Mouse (Mus musculus): ENCODE data around the gene Rrp7a. TPM values are rescaled to one million over a fixed set of nuclear protein-coding genes. Genes with fewer than 3 reads are reported as not detected.

Gene Rrp7a
- polyA plus RNA-seq, 1 experiment: 70.9 TPM

DNA sequence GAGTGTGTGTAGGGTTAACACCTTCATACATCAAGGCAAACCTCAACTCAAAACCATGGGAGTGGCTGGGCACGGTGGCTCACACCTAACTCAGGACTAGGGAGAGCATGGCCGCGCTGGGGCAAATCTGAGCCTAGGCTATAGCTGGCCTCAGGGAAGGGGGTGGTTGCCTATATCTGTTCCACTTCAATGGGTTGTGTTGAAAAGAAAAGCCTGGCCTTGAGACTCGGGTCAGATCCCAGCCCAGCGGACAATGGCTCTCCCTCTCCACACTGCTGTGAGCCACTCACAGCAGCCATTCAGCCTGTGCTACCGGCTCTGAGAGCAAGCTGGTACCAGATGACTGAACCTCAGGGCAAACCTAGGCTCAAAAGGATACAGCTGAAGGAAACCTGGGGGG, 7.5 kb downstream of the Rrp7a start:
- no peak overlapping the region for H3K27ac ChIP-seq (ENCODE audit: insufficient read depth, low read length)
- H3K4me3 ChIP-seq (ENCODE audit: insufficient read depth, low read length): no peak overlapping the region
- TF ChIP-seq POLR2A (IDR thresholded peaks at IDR 0.05; ENCODE audit: low read depth, low read length) (no peak), CTCF (IDR thresholded peaks at IDR 0.05; ENCODE audit: borderline replicate concordance, insufficient read depth, low read length) (no peak)
- H3K4me1 ChIP-seq (ENCODE audit: control insufficient read depth, insufficient read depth, low read length): no peaks in the 10 kb centered on the region

GRCm38 (mm10) chr15:83114106-83114505, 8.5 kb downstream of the Rrp7a start:
- no peak for TF ChIP-seq POLR2A (IDR thresholded peaks at IDR 0.05; ENCODE audit: low read depth, low read length)
- no peak for TF ChIP-seq CTCF (IDR thresholded peaks at IDR 0.05; ENCODE audit: borderline replicate concordance, insufficient read depth, low read length)
- H3K4me3 ChIP-seq (ENCODE audit: insufficient read depth, low read length): no peak overlapping the region
- no peak overlapping the region for H3K27ac ChIP-seq (ENCODE audit: insufficient read depth, low read length)
- H3K4me1 ChIP-seq (ENCODE audit: control insufficient read depth, insufficient read depth, low read length): no peaks in the 10 kb centered on the region

DNA sequence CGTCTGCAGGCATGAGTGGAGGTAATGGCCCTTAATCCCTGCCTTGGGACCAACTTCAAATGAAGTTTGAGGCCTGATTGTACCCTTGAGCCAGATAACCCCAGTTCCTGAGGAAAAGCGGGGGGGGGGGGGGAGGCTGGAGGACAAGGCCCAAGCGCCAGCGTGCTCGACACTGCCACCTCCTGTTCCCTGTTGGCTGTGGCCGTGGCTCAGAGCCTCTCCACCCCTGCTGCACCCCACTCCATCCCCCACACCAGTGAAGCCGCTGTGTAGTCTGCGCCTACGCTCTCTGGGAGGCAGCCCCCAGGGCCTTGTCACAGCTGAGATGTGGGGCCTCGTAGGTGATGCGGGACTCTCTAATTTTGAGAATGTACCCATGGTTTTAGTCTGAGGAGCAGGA, 9.7 kb downstream of the Rrp7a start:
- TF ChIP-seq CTCF (IDR thresholded peaks at IDR 0.05; ENCODE audit: borderline replicate concordance, insufficient read depth, low read length) (peak; percentile 88; the same call in 1 of the 2 replicates), POLR2A (IDR thresholded peaks at IDR 0.05; ENCODE audit: low read depth, low read length) (no peak)
- H3K4me1 ChIP-seq (ENCODE audit: control insufficient read depth, insufficient read depth, low read length): no peaks in the 10 kb centered on the region
- no peak overlapping the region for H3K27ac ChIP-seq (ENCODE audit: insufficient read depth, low read length)
- H3K4me3 ChIP-seq (ENCODE audit: insufficient read depth, low read length): no peak overlapping the region

DNA sequence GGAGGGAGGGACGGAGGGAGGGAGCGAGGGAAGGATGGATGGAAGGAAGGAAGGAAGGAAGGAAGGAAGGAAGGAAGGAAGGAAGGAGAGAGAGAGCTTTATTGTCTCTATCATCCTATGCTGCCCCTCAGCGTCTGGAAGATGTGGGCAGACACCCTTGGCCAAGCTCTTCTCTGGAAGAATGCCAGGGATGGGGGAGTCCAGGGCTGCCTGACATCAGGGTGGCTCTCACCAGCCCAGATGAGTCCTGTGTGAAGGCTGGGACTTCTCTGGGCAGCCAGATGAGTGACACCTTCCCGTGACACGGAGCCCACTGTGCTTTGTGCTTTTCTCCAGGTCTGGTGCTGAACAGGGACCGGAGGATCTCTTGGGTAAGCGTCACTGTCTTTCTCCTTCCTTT, 10.7 kb downstream of the Rrp7a start:
- H3K4me3 ChIP-seq (ENCODE audit: insufficient read depth, low read length): no peak overlapping the region
- no peaks in the 10 kb centered on the region for H3K4me1 ChIP-seq (ENCODE audit: control insufficient read depth, insufficient read depth, low read length)
- no peak overlapping the region for H3K27ac ChIP-seq (ENCODE audit: insufficient read depth, low read length)
- TF ChIP-seq POLR2A (IDR thresholded peaks at IDR 0.05; ENCODE audit: low read depth, low read length): no peak
- TF ChIP-seq CTCF (IDR thresholded peaks at IDR 0.05; ENCODE audit: borderline replicate concordance, insufficient read depth, low read length): no peak

DNA sequence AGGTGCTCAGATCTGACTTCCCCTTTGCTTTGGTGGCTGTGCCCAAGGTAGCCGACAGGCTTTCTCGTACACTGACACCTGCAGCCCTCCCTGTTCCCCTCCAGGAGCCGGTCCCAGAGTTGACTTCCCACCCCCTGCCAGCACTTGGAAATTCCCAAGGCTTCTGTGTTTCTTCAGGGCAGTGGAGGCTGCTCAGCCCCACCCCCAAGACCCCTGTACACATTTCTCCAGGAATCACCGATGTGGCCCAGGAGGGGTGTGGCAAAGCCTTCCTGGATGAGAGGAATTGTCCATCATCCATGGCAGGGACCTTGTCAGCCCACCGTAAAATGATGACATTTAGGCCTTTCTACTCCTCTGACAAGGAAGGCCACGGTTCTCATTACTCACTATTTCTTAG, 11.3 kb downstream of the Rrp7a start:
- TF ChIP-seq POLR2A (IDR thresholded peaks at IDR 0.05; ENCODE audit: low read depth, low read length): no peak
- no peak for TF ChIP-seq CTCF (IDR thresholded peaks at IDR 0.05; ENCODE audit: borderline replicate concordance, insufficient read depth, low read length)

GRCm38 (mm10) chr15:83107814-83108213, 14.8 kb downstream of the Rrp7a start:
- TF ChIP-seq CTCF (IDR thresholded peaks at IDR 0.05; ENCODE audit: borderline replicate concordance, insufficient read depth, low read length): no peak
- no peak for TF ChIP-seq POLR2A (IDR thresholded peaks at IDR 0.05; ENCODE audit: low read depth, low read length)
- H3K27ac ChIP-seq (ENCODE audit: insufficient read depth, low read length): no peak overlapping the region
- H3K4me3 ChIP-seq (ENCODE audit: insufficient read depth, low read length): no peak overlapping the region
- H3K4me1 ChIP-seq (ENCODE audit: control insufficient read depth, insufficient read depth, low read length): no peaks in the 10 kb centered on the region

More for the DNA sequence above, 11.3 kb downstream of the Rrp7a start:
- H3K4me3 ChIP-seq (ENCODE audit: insufficient read depth, low read length): no peak overlapping the region
- no peaks in the 10 kb centered on the region for H3K4me1 ChIP-seq (ENCODE audit: control insufficient read depth, insufficient read depth, low read length)
- H3K27ac ChIP-seq (ENCODE audit: insufficient read depth, low read length): no peak overlapping the region

DNA sequence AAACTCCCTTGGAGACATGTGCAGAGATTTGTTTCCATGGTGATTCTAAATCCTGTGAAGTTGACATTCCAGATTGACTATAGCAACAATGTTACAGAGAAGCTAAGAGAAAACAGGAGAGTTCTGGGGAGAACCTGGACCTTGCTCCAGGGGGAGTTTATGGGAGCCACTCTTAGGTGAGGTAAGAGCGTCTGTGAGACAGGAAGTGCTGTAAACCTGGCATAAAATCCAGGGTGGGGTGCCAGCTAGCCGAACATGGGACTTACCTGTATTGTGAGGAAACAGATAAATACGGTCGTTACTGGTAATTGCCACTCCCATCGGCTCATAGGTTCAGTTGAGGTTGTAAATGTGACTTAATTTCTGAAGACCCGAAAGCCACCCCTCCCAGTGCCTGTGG, 16.2 kb downstream of the Rrp7a start:
- H3K4me3 ChIP-seq (ENCODE audit: insufficient read depth, low read length): no peak overlapping the region
- TF ChIP-seq POLR2A (IDR thresholded peaks at IDR 0.05; ENCODE audit: low read depth, low read length) (no peak), CTCF (IDR thresholded peaks at IDR 0.05; ENCODE audit: borderline replicate concordance, insufficient read depth, low read length) (no peak)
- H3K4me1 ChIP-seq (ENCODE audit: control insufficient read depth, insufficient read depth, low read length): no peaks in the 10 kb centered on the region
- H3K27ac ChIP-seq (ENCODE audit: insufficient read depth, low read length): no peak overlapping the region

DNA sequence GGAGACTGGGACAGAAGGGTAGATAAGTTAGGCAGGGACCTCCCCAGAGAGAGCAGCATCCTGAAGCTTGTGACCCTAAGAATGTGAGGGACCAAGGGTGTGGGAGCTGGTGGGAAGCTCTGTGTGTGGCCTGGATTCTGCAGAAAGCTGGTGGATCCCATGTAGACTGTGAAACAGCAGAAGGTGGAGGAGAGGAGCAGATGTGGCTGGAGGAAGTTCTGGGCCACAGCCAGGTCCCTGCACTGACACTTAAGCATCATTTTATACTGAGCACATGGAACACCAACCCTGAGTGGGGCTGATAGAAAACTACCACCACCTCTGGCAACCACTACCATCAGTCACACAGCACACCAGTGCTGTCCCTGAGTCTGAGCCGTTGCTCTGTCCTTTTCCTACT, 19.5 kb downstream of the Rrp7a start:
- no peak overlapping the region for H3K27ac ChIP-seq (ENCODE audit: insufficient read depth, low read length)
- H3K4me3 ChIP-seq (ENCODE audit: insufficient read depth, low read length): no peak overlapping the region
- TF ChIP-seq CTCF (IDR thresholded peaks at IDR 0.05; ENCODE audit: borderline replicate concordance, insufficient read depth, low read length) (no peak), POLR2A (IDR thresholded peaks at IDR 0.05; ENCODE audit: low read depth, low read length) (no peak)
- H3K4me1 ChIP-seq (ENCODE audit: control insufficient read depth, insufficient read depth, low read length): no peaks in the 10 kb centered on the region

GRCm38 (mm10) chr15:83100332-83100662, 22.3 kb downstream of the Rrp7a start:
- TF ChIP-seq POLR2A (IDR thresholded peaks at IDR 0.05; ENCODE audit: low read depth, low read length) (no peak), CTCF (IDR thresholded peaks at IDR 0.05; ENCODE audit: borderline replicate concordance, insufficient read depth, low read length) (no peak)
- Histone ChIP-seq H3K4me3 (ENCODE audit: insufficient read depth, low read length) (peak overlapping the region; percentile 68), H3K4me1 (ENCODE audit: control insufficient read depth, insufficient read depth, low read length) (no peaks in the 10 kb centered on the region), H3K27ac (ENCODE audit: insufficient read depth, low read length) (no peak overlapping the region)

GRCm38 (mm10) chr15:83099533-83100331, 22.9 kb downstream of the Rrp7a start:
- Histone ChIP-seq H3K4me1 (ENCODE audit: control insufficient read depth, insufficient read depth, low read length) (no peaks in the 10 kb centered on the region), H3K27ac (ENCODE audit: insufficient read depth, low read length) (no peak overlapping the region), H3K4me3 (ENCODE audit: insufficient read depth, low read length) (peak overlapping the region; percentile 68)
- TF ChIP-seq POLR2A (IDR thresholded peaks at IDR 0.05; ENCODE audit: low read depth, low read length): peak; percentile 90
- no peak for TF ChIP-seq CTCF (IDR thresholded peaks at IDR 0.05; ENCODE audit: borderline replicate concordance, insufficient read depth, low read length)

All from embryonic fibroblast, embryonic 13.5 days (primary cell).